Mouse (Mus musculus): Measurements from ENCODE around the gene Sertad4.

Gene Sertad4

GRCm38 (mm10) chr1:192855474-192856230, at the start of gene Sertad4:
Gene Sertad4 (minus strand): TSS chr1:192855756.
- DNase-seq (ENCODE audit: low read depth in 2 of 2, low spot score in 2 of 2), result no peak

GRCm38 (mm10) chr1:192901516-192901915, 46.0 kb upstream of the Sertad4 start:
- no peak for DNase-seq (ENCODE audit: low read depth in 2 of 2, low spot score in 2 of 2)

- no peak for DNase-seq (ENCODE audit: low read depth in 2 of 2, low spot score in 2 of 2)
Measured at GRCm38 (mm10) chr1:192900913-192901312, 45.4 kb upstream of the Sertad4 start.

- DNase-seq (ENCODE audit: low read depth in 2 of 2, low spot score in 2 of 2), result no peak
Measured at GRCm38 (mm10) chr1:192898742-192899141, 43.2 kb upstream of the Sertad4 start.

GRCm38 (mm10) chr1:192897218-192897617, 41.7 kb upstream of the Sertad4 start:
- no peak for DNase-seq (ENCODE audit: low read depth in 2 of 2, low spot score in 2 of 2)

- DNase-seq (ENCODE audit: low read depth in 2 of 2, low spot score in 2 of 2), result no peak
Measured at GRCm38 (mm10) chr1:192896076-192896475, 40.5 kb upstream of the Sertad4 start.

- DNase-seq (ENCODE audit: low read depth in 2 of 2, low spot score in 2 of 2), result no peak
Measured at GRCm38 (mm10) chr1:192890716-192891115, 35.2 kb upstream of the Sertad4 start.

- no peak for DNase-seq (ENCODE audit: low read depth in 2 of 2, low spot score in 2 of 2)
Measured at GRCm38 (mm10) chr1:192882617-192883295, 27.2 kb upstream of the Sertad4 start.

GRCm38 (mm10) chr1:192880130-192880529, 24.6 kb upstream of the Sertad4 start:
- no peak for DNase-seq (ENCODE audit: low read depth in 2 of 2, low spot score in 2 of 2)

- no peak for DNase-seq (ENCODE audit: low read depth in 2 of 2, low spot score in 2 of 2)
Measured at GRCm38 (mm10) chr1:192879086-192879580, 23.6 kb upstream of the Sertad4 start.

GRCm38 (mm10) chr1:192872841-192873240, 17.3 kb upstream of the Sertad4 start:
- no peak for DNase-seq (ENCODE audit: low read depth in 2 of 2, low spot score in 2 of 2)

- DNase-seq (ENCODE audit: low read depth in 2 of 2, low spot score in 2 of 2), result no peak
Measured at GRCm38 (mm10) chr1:192869761-192870160, 14.2 kb upstream of the Sertad4 start.

- no peak for DNase-seq (ENCODE audit: low read depth in 2 of 2, low spot score in 2 of 2)
Measured at GRCm38 (mm10) chr1:192864440-192864839, 8.9 kb upstream of the Sertad4 start.

GRCm38 (mm10) chr1:192861305-192861960, 5.9 kb upstream of the Sertad4 start:
- DNase-seq (ENCODE audit: low read depth in 2 of 2, low spot score in 2 of 2), result no peak

- DNase-seq (ENCODE audit: low read depth in 2 of 2, low spot score in 2 of 2), result no peak
Measured at GRCm38 (mm10) chr1:192860273-192860672, 4.7 kb upstream of the Sertad4 start.

GRCm38 (mm10) chr1:192857582-192857981, 2.0 kb upstream of the Sertad4 start:
- no peak for DNase-seq (ENCODE audit: low read depth in 2 of 2, low spot score in 2 of 2)

- no peak for DNase-seq (ENCODE audit: low read depth in 2 of 2, low spot score in 2 of 2)
Measured at GRCm38 (mm10) chr1:192856931-192857330, 1.4 kb upstream of the Sertad4 start.

GRCm38 (mm10) chr1:192856411-192856810, 855 bp upstream of the Sertad4 start:
- no peak for DNase-seq (ENCODE audit: low read depth in 2 of 2, low spot score in 2 of 2)

GRCm38 (mm10) chr1:192854819-192855271, 711 bp downstream of the Sertad4 start:
- no peak for DNase-seq (ENCODE audit: low read depth in 2 of 2, low spot score in 2 of 2)

- no peak for DNase-seq (ENCODE audit: low read depth in 2 of 2, low spot score in 2 of 2)
Measured at GRCm38 (mm10) chr1:192853988-192854818, 1.4 kb downstream of the Sertad4 start.

GRCm38 (mm10) chr1:192853429-192853828, 2.1 kb downstream of the Sertad4 start:
- DNase-seq (ENCODE audit: low read depth in 2 of 2, low spot score in 2 of 2), result no peak

Measured in CD8-positive naive resting alpha-beta T cell, adult 2 months (primary cell).